Mouse (Mus musculus) heart, embryonic 13.5 days (tissue): ENCODE measurements around the gene Bbs1. TPM values are rescaled to one million over a fixed set of nuclear protein-coding genes. Genes with fewer than 3 reads are reported as not detected.

Source experiments
- ATAC-seq: fragments of 200-750 bp; cut with Nextera tagmentation; 2 replicates; pipeline ENCODE4 v1.8.0; 2017; ENCODE audit warnings: moderate TSS enrichment; ENCODE audit not compliant: insufficient number of reproducible peaks, low FRiP score, low TSS enrichment; ENCODE audit errors: extremely low read depth
- H3K27ac ChIP-seq: fragments of 300-500 bp; sonication (generic); replicated peaks from 2 replicates; pipeline ENCODE4 v1.5.1; 2015; ENCODE audit warnings: moderate library complexity, mild to moderate bottlenecking, inconsistent platforms
- H3K27me3 ChIP-seq: fragments of 300-500 bp; sonication (generic); replicated peaks from 2 replicates; pipeline ENCODE4 v1.6.1; 2015; ENCODE audit warnings: mild to moderate bottlenecking, inconsistent platforms
- H3K36me3 ChIP-seq: fragments of 300-500 bp; sonication (generic); 2 replicates; pipeline ENCODE4 v1.6.1; 2015; ENCODE audit warnings: mild to moderate bottlenecking, inconsistent platforms
- H3K4me1 ChIP-seq: fragments of 300-500 bp; sonication (generic); 2 replicates; pipeline ENCODE4 v1.6.1; 2015; ENCODE audit warnings: inconsistent platforms
- H3K4me2 ChIP-seq: fragments of 300-500 bp; sonication (generic); 2 replicates; pipeline ENCODE4 v1.6.1; 2015; ENCODE audit warnings: inconsistent platforms, mild to moderate bottlenecking, moderate library complexity
- H3K4me3 ChIP-seq: fragments of 300-500 bp; sonication (generic); 2 replicates; pipeline ENCODE4 v1.5.1; 2015; ENCODE audit warnings: moderate library complexity, mild to moderate bottlenecking, inconsistent platforms
- H3K9ac ChIP-seq: fragments of 300-500 bp; sonication (generic); 2 replicates; pipeline ENCODE4 v1.6.1; 2015; ENCODE audit warnings: inconsistent platforms, mild to moderate bottlenecking, moderate library complexity
- H3K9me3 ChIP-seq: fragments of 300-500 bp; sonication (generic); 2 replicates; pipeline ENCODE4 v1.6.1; 2016; ENCODE audit warnings: inconsistent platforms
- WGBS: fragments of 180-500 bp; shearing (Covaris S2); methylation state at CpG from one replicate; pipeline ENCODE4 v1.1.7; 2015; ENCODE audit warnings: mixed read lengths; 5-methylcytosine and 5-hydroxymethylcytosine counted together
- polyA plus RNA-seq: library from polyadenylated mRNA; unstranded; fragments of >200 nt; fragmentation: Nextera tagmentation; extraction: Ambion mirVana; gene quantifications from 2 replicates; pipeline ENCODE4 v1.2.1, GENCODE M21; 2015

Bbs1 gene
- polyA plus RNA-seq, 1 experiment from 2014 or later, result 2.2 TPM

DNA sequence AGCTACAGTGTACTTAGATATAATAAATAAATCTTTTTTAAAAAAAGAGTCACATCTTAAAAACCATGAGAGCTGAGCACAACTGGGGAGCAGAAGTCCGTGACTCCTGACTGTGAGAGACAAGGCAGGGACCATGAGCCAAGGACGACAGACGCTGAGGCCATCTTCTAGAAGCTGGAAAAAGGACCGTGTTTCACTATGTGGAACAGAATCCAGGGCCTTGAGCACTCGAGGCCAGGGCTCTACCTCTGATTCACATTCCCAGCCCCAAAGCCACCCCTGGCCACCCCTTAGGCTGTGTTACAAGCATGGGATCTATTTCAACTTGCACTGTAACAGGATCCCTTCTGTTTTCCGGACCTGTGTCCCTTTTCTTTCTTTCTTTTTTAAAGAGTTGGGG is 13.2 kb upstream of the Bbs1 start:
- Histone ChIP-seq H3K27ac (no peak overlapping the region), H3K4me3 (no peak overlapping the region), H3K4me2 (no peak overlapping the region), H3K27me3 (no peaks in the 10 kb centered on the region), H3K4me1 (no peaks in the 10 kb centered on the region), H3K36me3 (peaks cover 100% of the 10 kb centered on the region), H3K9me3 (no peaks in the 10 kb centered on the region), H3K9ac (no peak overlapping the region)
- ATAC-seq, result no peak
- 80% methylated on average over 6 of the region's 6 CpGs for WGBS

GRCm38 (mm10) chr19:4916827-4917226 is 10.4 kb upstream of the Bbs1 start:
- Histone ChIP-seq H3K4me2 (no peak overlapping the region), H3K9ac (no peak overlapping the region), H3K27me3 (no peaks in the 10 kb centered on the region), H3K9me3 (no peaks in the 10 kb centered on the region), H3K4me3 (no peak overlapping the region), H3K4me1 (no peaks in the 10 kb centered on the region), H3K27ac (no peak overlapping the region), H3K36me3 (peaks cover 100% of the 10 kb centered on the region)
- no peak for ATAC-seq
- 83% methylated on average over 10 of the region's 10 CpGs for WGBS

DNA sequence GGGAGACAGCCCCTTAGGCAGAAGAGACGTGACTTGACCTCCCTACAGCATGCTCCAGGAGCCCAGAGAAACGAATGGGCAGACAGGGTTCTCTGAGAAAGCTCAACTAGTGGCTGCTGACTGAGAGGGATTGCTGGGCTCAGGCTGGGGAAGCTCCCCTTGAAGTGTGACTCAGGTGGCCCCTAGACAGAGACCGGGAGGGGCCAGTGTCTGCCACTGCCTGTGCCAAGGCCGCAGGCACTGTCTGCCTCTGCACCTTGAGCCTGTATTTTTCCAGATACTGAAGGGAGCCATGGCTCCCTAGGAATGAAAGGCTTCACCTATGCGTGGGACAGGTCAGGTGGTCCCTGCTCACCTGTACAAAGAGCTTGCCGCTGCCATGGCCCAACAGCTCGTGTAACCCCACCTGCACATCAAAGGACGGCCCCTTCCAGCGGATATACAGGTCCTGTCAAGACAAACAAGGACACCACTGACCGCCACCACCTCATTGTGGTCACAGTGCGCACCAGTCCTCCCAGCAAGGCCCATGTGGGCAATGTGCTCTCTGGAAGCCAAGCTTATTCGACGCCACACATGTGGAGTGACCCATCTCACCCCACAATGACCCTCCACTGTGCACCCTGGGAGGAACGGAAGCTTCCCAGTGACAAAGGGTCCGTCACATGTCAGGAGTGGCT is 9.6 kb upstream of the Bbs1 start:
- Histone ChIP-seq H3K4me3 (no peak overlapping the region), H3K9ac (no peak overlapping the region), H3K9me3 (no peaks in the 10 kb centered on the region), H3K27ac (no peak overlapping the region), H3K4me2 (no peak overlapping the region), H3K27me3 (no peaks in the 10 kb centered on the region), H3K36me3 (peaks cover 100% of the 10 kb centered on the region), H3K4me1 (no peaks in the 10 kb centered on the region)
- no peak for ATAC-seq
- WGBS, result 89% methylated on average over 15 of the region's 15 CpGs

- H3K4me2 ChIP-seq, result no peak overlapping the region
- H3K36me3 ChIP-seq, result peaks cover 73% of the 10 kb centered on the region
- 86% methylated on average over 7 of the region's 7 CpGs for WGBS
Observed at GRCm38 (mm10) chr19:4909376-4909775, 2.9 kb upstream of the Bbs1 start.

GRCm38 (mm10) chr19:4908107-4908506 is 1.7 kb upstream of the Bbs1 start:
- WGBS, result 85% methylated on average over 4 of the region's 4 CpGs
- Histone ChIP-seq H3K4me2 (no peak overlapping the region), H3K36me3 (peaks cover 61% of the 10 kb centered on the region)

More at GRCm38 (mm10) chr19:4909376-4909775, 2.9 kb upstream of the Bbs1 start:
- no peaks in the 10 kb centered on the region for H3K27me3 ChIP-seq
- ATAC-seq, result no peak
- no peaks in the 10 kb centered on the region for H3K9me3 ChIP-seq
- peaks cover 6% of the 10 kb centered on the region for H3K4me1 ChIP-seq
- no peak overlapping the region for H3K27ac ChIP-seq
- no peak overlapping the region for H3K4me3 ChIP-seq
- H3K9ac ChIP-seq, result no peak overlapping the region

DNA sequence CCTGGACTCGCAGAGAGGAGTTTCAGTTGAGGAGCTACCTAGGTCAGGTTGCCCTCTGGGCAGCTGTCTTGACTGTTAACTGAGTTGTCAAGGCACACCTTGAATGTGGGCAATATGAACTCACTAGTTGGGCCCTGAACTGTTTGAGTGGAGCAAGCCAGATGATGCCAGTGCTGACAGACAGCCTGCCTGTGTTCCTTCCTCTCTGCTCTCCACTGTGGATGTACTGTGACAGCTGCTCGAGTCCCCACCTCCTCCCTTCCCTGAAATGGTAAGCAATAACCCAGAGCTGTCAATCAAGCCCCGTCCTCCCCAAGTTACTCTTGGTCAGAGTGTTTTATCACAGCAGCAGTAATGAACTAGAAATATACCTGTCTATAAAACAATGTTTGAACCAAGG is 6.5 kb downstream of the Bbs1 start:
- H3K27ac ChIP-seq, result no peak overlapping the region
- ATAC-seq, result no peak
- no peak overlapping the region for H3K4me2 ChIP-seq
- peaks cover 6% of the 10 kb centered on the region; the same call in 1 of the 2 replicates for H3K36me3 ChIP-seq
- H3K9ac ChIP-seq, result no peak overlapping the region
- H3K9me3 ChIP-seq, result no peaks in the 10 kb centered on the region
- peaks cover 7% of the 10 kb centered on the region; the same call in 1 of the 2 replicates for H3K27me3 ChIP-seq
- H3K4me3 ChIP-seq, result no peak overlapping the region
- H3K4me1 ChIP-seq, result no peaks in the 10 kb centered on the region
- 65% methylated on average over 3 of the region's 3 CpGs for WGBS

More at GRCm38 (mm10) chr19:4908107-4908506, 1.7 kb upstream of the Bbs1 start:
- Histone ChIP-seq H3K9ac (no peak overlapping the region), H3K27ac (no peak overlapping the region), H3K27me3 (no peaks in the 10 kb centered on the region), H3K4me1 (peaks cover 6% of the 10 kb centered on the region), H3K9me3 (no peaks in the 10 kb centered on the region), H3K4me3 (no peak overlapping the region)
- ATAC-seq, result no peak

GRCm38 (mm10) chr19:4898972-4899371 is 7.5 kb downstream of the Bbs1 start:
- Histone ChIP-seq H3K9me3 (no peaks in the 10 kb centered on the region), H3K27ac (no peak overlapping the region), H3K27me3 (peaks cover 7% of the 10 kb centered on the region; the same call in 1 of the 2 replicates), H3K36me3 (peaks cover 6% of the 10 kb centered on the region; the same call in 1 of the 2 replicates), H3K4me3 (no peak overlapping the region), H3K4me1 (no peaks in the 10 kb centered on the region), H3K4me2 (no peak overlapping the region), H3K9ac (no peak overlapping the region)
- WGBS, result 53% methylated on average over 9 of the region's 9 CpGs
- ATAC-seq, result no peak

DNA sequence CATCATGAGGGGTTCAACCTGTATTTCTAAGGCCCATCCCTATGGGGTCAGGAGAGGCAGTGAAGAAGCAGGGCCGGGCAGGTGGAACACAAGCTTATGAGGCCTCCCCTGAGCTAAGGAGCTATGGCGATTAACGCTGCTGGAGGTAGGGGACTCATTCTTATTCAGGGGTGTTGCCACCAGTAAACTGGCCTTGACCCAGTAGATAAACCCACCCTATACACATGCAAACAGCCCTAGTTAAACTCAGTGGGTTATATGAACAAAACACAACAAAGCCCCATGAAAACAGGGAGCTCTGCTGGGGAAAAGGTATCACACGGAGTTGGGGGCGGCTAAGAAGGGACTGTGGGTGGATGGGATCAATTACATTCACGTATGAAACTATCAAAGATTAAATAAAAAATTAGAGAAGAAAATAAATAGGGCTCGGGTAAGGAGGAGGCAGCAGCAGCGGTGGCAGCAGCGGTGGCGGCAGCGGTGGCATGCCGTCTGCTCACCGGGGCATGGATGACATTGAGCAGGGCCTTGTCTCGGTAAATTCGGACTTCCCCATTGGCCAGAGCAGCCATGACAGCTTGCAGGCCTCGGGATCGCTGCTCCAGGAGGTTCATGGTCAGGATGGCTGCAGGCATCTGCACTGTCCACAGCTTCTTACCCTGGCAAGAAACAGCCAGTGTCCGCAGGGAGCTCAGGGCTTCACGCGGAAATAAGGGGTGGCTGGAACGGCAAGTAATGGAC is 9.5 kb downstream of the Bbs1 start:
- 50% methylated on average over 21 of the region's 21 CpGs for WGBS
- Histone ChIP-seq H3K27ac (no peak overlapping the region), H3K4me2 (peak overlapping the region; percentile 38), H3K9me3 (no peaks in the 10 kb centered on the region), H3K4me1 (no peaks in the 10 kb centered on the region), H3K27me3 (peaks cover 16% of the 10 kb centered on the region; the same call in 1 of the 2 replicates), H3K9ac (0 out of 2 replicates have a peak overlapping the region, but pooled peaks have one; percentile 50), H3K4me3 (no peak overlapping the region), H3K36me3 (no peaks in the 10 kb centered on the region)
- ATAC-seq, result no peak

GRCm38 (mm10) chr19:4891798-4892197 is 14.6 kb downstream of the Bbs1 start:
- H3K4me2 ChIP-seq, result no peak overlapping the region
- H3K27ac ChIP-seq, result no peak overlapping the region
- peaks cover 37% of the 10 kb centered on the region for H3K27me3 ChIP-seq
- H3K9me3 ChIP-seq, result no peaks in the 10 kb centered on the region
- WGBS, result 64% methylated on average over 3 of the region's 3 CpGs
- H3K4me1 ChIP-seq, result no peaks in the 10 kb centered on the region; the same call in 1 of the 2 replicates
- H3K9ac ChIP-seq, result no peak overlapping the region
- ATAC-seq, result no peak
- H3K4me3 ChIP-seq, result no peak overlapping the region
- no peaks in the 10 kb centered on the region for H3K36me3 ChIP-seq

GRCm38 (mm10) chr19:4889791-4890190 is 16.6 kb downstream of the Bbs1 start:
- Histone ChIP-seq H3K36me3 (no peaks in the 10 kb centered on the region), H3K4me2 (no peak overlapping the region), H3K9me3 (no peaks in the 10 kb centered on the region), H3K27me3 (peaks cover 30% of the 10 kb centered on the region), H3K4me1 (no peaks in the 10 kb centered on the region; the same call in 1 of the 2 replicates), H3K27ac (no peak overlapping the region), H3K9ac (no peak overlapping the region), H3K4me3 (no peak overlapping the region)
- 53% methylated on average over 10 of the region's 10 CpGs for WGBS
- no peak for ATAC-seq

DNA sequence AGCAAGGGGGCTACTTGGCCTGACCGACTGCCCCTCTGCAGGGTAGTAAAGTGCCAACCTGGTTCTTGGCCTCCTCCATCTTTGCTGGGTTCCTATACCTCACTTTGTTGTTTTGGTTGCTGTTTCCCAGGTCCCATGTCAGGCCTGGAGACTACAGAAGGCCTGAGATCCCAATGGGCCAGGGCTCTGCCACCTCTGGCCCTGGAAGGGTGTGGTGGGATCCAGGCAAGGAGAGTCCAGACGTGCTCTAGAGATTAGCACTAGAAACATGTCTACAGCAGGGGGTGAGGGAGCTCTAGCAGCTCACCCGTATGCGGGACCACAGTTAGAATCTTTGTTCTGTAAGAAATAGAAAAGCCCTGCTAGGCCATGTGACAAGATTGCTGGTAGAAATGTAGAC is 22.5 kb downstream of the Bbs1 start:
- Histone ChIP-seq H3K36me3 (peaks cover 14% of the 10 kb centered on the region), H3K27me3 (0 out of 2 replicates have a peak, but pooled peaks cover under 1% of the 10 kb centered on the region), H3K9me3 (no peaks in the 10 kb centered on the region), H3K4me1 (peaks cover 5% of the 10 kb centered on the region), H3K4me3 (no peak overlapping the region), H3K27ac (no peak overlapping the region), H3K9ac (no peak overlapping the region), H3K4me2 (no peak overlapping the region)
- 69% methylated on average over 4 of the region's 4 CpGs for WGBS
- no peak for ATAC-seq
